Mouse (Mus musculus) heart, embryonic 11.5 days (tissue): ENCODE results near the gene Ube2j1. TPM values are rescaled to one million over a fixed set of nuclear protein-coding genes. Genes with fewer than 3 reads are reported as not detected.

Experiments
- polyA plus RNA-seq: library from polyadenylated mRNA; unstranded; fragments of >200 nt; fragmentation: Nextera tagmentation; extraction: Ambion mirVana; gene quantifications from 2 replicates; pipeline ENCODE4 v1.2.1, GENCODE M21; 2014

Ube2j1 gene
- polyA plus RNA-seq, 1 experiment from 2014 or later, result 39.7 TPM

Other genes starting within 250 kb of the Ube2j1 start
- 122 and 132 TPM in 2 replicates for gene Lyrm2, start 231.2 kb upstream of the Ube2j1 start, polyA plus RNA-seq
- gene Ankrd6, start 80.6 kb upstream of the Ube2j1 start, polyA plus RNA-seq, result 5.4 and 7.1 TPM in 2 replicates
- gene Rragd, start 48.4 kb upstream of the Ube2j1 start, polyA plus RNA-seq, result 47.8 and 54.1 TPM in 2 replicates
- gene Gabrr2, start 31.6 kb downstream of the Ube2j1 start, polyA plus RNA-seq, result 0.16 and 0.31 TPM in 2 replicates
- 0.37 TPM in 1 of 2 replicates, not detected in the other for gene Gabrr1, start 101.1 kb downstream of the Ube2j1 start, polyA plus RNA-seq
- 1.1 and 1.5 TPM in 2 replicates for gene Pm20d2, start 158.3 kb downstream of the Ube2j1 start, polyA plus RNA-seq
- gene Srsf12, start 177.6 kb downstream of the Ube2j1 start, polyA plus RNA-seq, result 1.7 and 3.1 TPM in 2 replicates